Comparison of ENCODE assay signal across 8 mouse cellular contexts in the genomic region with DNA sequence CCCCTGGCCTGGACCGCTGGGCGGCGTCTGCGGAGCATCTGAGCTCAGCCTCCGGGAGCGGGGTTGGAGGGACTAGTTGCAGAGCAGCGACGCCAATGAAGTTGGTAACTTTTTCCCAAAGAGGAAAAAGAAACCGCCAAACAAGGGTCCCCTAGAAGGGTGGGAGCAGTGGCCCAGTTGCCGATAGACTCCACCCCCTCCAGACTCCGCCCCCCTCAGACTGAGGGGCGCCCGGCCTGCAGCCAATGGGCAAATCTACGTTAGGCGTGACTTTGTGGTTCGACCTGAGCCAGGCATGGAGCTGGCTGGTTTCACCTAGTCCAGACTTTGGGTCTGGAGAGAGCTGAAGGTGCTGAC.
A peak's percentile ranks its signal among the peaks of the same experiment; 100 is the strongest.
DNase-seq lines count a peak whose midpoint lies in the region; ATAC-seq and TF ChIP-seq lines count a peak whose summit lies in the region.

No protein-coding gene starts in this region.

- TF ChIP-seq POLR2A in cerebellum, adult 2 months (IDR thresholded peaks at IDR 0.05; ENCODE audit: borderline replicate concordance, insufficient read depth, low read length): no peak

- no peak overlapping the region for H3K27ac ChIP-seq in left cerebral cortex, adult 2 months
- H3K27ac ChIP-seq in hindbrain, embryonic 15.5 days (replicated peaks): no peak overlapping the region
- H3K27ac ChIP-seq in lung, postnatal 0 days (ENCODE audit: low read length): no peak overlapping the region
- H3K27ac ChIP-seq in stomach, embryonic 14.5 days (ENCODE audit: low read length): peak overlapping the region; percentile 94
- no peak overlapping the region for H3K27ac ChIP-seq in cerebellum, adult 2 months (ENCODE audit: insufficient read depth, low read length)

- H3K27me3 ChIP-seq in hindbrain, embryonic 15.5 days: peaks cover 19% of the 10 kb centered on the region
- no peaks in the 10 kb centered on the region for H3K27me3 ChIP-seq in lung, postnatal 0 days (replicated peaks; ENCODE audit: insufficient read depth, low read length)
- no peaks in the 10 kb centered on the region for H3K27me3 ChIP-seq in stomach, embryonic 14.5 days (ENCODE audit: control insufficient read depth, insufficient read depth, low read length)
- H3K27me3 ChIP-seq in cerebellum, adult 2 months (ENCODE audit: control insufficient read depth, insufficient read depth, low read length): peaks cover 6% of the 10 kb centered on the region; the same call in 1 of the 2 replicates

- no peaks in the 10 kb centered on the region for H3K9me3 ChIP-seq in hindbrain, embryonic 15.5 days
- no peaks in the 10 kb centered on the region for H3K9me3 ChIP-seq in lung, postnatal 0 days (ENCODE audit: low read length)
- no peaks in the 10 kb centered on the region for H3K9me3 ChIP-seq in stomach, embryonic 14.5 days (ENCODE audit: control insufficient read depth, low read depth, low read length)

- under 1% methylated on average over 16 of the region's 16 CpGs for WGBS in hindbrain, embryonic 15.5 days
- WGBS in lung, postnatal 0 days: 3% methylated on average over 16 of the region's 16 CpGs
- WGBS in stomach, embryonic 14.5 days: 1% methylated on average over 16 of the region's 16 CpGs
- 5% methylated on average over 16 of the region's 16 CpGs for WGBS in cerebellum, adult 2 months

- DNase-seq in left cerebral cortex, adult 2 months (ENCODE audit: extremely low spot score in 1 of 2, low spot score in 2 of 2): no peak
- no peak for DNase-seq in left cerebral cortex, adult 18-20 months (ENCODE audit: low spot score in 2 of 2)
- DNase-seq in embryo, embryonic 9.5 days (ENCODE audit: extremely low spot score): peak; percentile 87
- DNase-seq in lung, postnatal 0 days (ENCODE audit: low spot score): no peak
- no peak for DNase-seq in right cerebral cortex, postnatal 36 days (ENCODE audit: low spot score in 2 of 2)
- no peak for DNase-seq in cerebellum, adult 2 months

- no peak for TF ChIP-seq EP300 in lung, postnatal 0 days (IDR thresholded peaks at IDR 0.05)

- peak overlapping the region; percentile 47; the same call in 1 of the 2 replicates for H3K9ac ChIP-seq in hindbrain, embryonic 15.5 days
- 0 out of 2 replicates have a peak overlapping the region, but pooled peaks have one; percentile 26 for H3K9ac ChIP-seq in lung, postnatal 0 days (replicated peaks; ENCODE audit: low read depth)
- H3K9ac ChIP-seq in stomach, embryonic 14.5 days (replicated peaks; ENCODE audit: low read depth, low read length): peak overlapping the region; percentile 55

- peak overlapping the region; percentile 5; the same call in 1 of the 2 replicates for H3K4me3 ChIP-seq in left cerebral cortex, adult 2 months
- H3K4me3 ChIP-seq in hindbrain, embryonic 15.5 days: peak overlapping the region; percentile 52
- H3K4me3 ChIP-seq in lung, postnatal 0 days (ENCODE audit: low read depth, low read length): peak overlapping the region; percentile 47
- peak overlapping the region; percentile 51 for H3K4me3 ChIP-seq in stomach, embryonic 14.5 days (ENCODE audit: low read depth, low read length)
- no peak overlapping the region for H3K4me3 ChIP-seq in cerebellum, adult 2 months (replicated peaks; ENCODE audit: insufficient read depth, low read depth, low read length)

- peak overlapping the region; percentile 99 for H3K4me2 ChIP-seq in hindbrain, embryonic 15.5 days
- H3K4me2 ChIP-seq in lung, postnatal 0 days (replicated peaks; ENCODE audit: low read depth, low read length): peak overlapping the region; percentile 95
- peak overlapping the region; percentile 100 for H3K4me2 ChIP-seq in stomach, embryonic 14.5 days (replicated peaks; ENCODE audit: low read depth, low read length)

- intact Hi-C loops in left cerebral cortex, adult 2 months (cut with DNase I): loop anchor here (5.0 kb wide), 1 partner anchor 76 kb away; the partner anchor contains the start of gene Hmga2

- peaks cover 17% of the 10 kb centered on the region for H3K4me1 ChIP-seq in hindbrain, embryonic 15.5 days (replicated peaks)
- H3K4me1 ChIP-seq in lung, postnatal 0 days (ENCODE audit: insufficient read depth, low read depth, low read length): no peaks in the 10 kb centered on the region; the same call in 1 of the 2 replicates
- peaks cover 16% of the 10 kb centered on the region for H3K4me1 ChIP-seq in stomach, embryonic 14.5 days (ENCODE audit: control insufficient read depth, insufficient read depth, low read length)
- H3K4me1 ChIP-seq in cerebellum, adult 2 months (ENCODE audit: control insufficient read depth, insufficient read depth, low read length): 0 out of 2 replicates have a peak, but pooled peaks cover 4% of the 10 kb centered on the region

- TF ChIP-seq CTCF in left cerebral cortex, adult 2 months (IDR thresholded peaks at IDR 0.05): no peak
- TF ChIP-seq CTCF in lung, postnatal 0 days (IDR thresholded peaks at IDR 0.05): peak; percentile 32
- TF ChIP-seq CTCF in cerebellum, adult 2 months (IDR thresholded peaks at IDR 0.05; ENCODE audit: borderline replicate concordance, insufficient read depth, low read depth, low read length): no peak

- H3K36me3 ChIP-seq in hindbrain, embryonic 15.5 days: no peaks in the 10 kb centered on the region
- no peaks in the 10 kb centered on the region for H3K36me3 ChIP-seq in lung, postnatal 0 days (ENCODE audit: insufficient read depth, low read length)
- H3K36me3 ChIP-seq in stomach, embryonic 14.5 days (ENCODE audit: control insufficient read depth, insufficient read depth, low read length): no peaks in the 10 kb centered on the region

- peak; percentile 73; the same call in 1 of the 2 replicates for ATAC-seq in hindbrain, embryonic 15.5 days (ENCODE audit: low FRiP score, low read depth)
- ATAC-seq in lung, postnatal 0 days: peak; percentile 46
- peak; percentile 78 for ATAC-seq in stomach, embryonic 14.5 days (ENCODE audit: insufficient number of reproducible peaks, insufficient read depth, low FRiP score, low read depth)
